Mouse (Mus musculus): ENCODE data around the gene Robo1.

Robo1 gene

DNA sequence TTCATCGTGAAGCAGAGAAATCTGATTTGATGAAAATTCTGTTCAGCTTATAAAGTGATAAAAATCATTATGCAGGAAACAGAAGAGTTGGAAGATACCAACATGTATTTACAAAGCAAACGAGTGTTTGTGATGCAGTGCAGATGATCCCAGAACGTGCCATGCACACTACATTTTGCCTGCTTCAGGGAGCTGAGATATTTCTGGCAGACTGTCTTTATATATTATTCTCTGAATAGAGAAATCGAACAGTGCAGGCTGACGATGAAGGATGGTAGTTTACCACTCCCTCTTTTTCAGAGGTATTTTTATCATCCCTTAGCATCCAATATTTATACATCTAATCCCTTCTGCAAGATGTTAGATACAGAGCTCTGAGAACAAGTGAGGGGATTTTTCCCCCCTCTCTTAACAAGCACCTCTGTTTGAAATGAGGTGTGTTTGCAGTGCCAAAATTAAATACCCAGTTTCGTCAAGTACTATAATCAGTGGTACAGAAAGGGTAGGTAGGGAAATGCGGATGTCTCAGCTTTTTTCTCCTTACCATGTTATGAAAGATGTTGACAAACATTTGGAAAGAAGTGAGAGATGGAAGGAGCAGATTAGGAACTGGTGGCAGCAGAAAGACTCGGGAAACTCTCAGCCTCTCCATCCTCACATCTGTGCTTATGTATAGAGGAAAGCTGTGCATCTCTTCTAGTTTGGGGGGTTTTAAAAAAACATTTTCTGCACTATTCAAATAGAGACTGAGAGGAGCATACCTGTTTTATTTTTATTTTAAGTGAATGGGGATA lies at the start of gene Robo1:
Gene Robo1, plus strand, starts transcription at position 770 of the 794 bp plus-strand sequence.
- in situ Hi-C loops (cut with MseI, MboI), result no loop called here

DNA sequence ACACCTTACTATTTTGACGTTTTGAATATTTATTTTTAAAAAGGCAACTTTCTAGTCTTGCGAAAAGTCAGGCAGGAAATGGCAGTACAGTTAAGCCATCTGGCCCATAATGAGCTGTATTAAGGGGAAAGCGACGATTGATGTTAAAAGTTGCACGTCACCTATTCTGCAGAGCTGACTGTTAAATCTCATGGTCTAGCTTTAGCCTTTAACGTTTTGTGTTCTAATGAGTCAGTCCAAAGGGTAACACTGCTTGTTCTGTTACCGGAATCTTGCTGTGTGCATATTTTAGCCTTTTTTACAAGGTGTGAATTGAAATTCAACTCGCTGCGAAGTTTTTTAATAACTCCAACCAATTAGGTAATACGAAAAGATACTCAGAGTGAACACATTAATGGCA lies 40.3 kb upstream of the Robo1 start:
- in situ Hi-C loops (cut with MseI, MboI), result no loop called here

DNA sequence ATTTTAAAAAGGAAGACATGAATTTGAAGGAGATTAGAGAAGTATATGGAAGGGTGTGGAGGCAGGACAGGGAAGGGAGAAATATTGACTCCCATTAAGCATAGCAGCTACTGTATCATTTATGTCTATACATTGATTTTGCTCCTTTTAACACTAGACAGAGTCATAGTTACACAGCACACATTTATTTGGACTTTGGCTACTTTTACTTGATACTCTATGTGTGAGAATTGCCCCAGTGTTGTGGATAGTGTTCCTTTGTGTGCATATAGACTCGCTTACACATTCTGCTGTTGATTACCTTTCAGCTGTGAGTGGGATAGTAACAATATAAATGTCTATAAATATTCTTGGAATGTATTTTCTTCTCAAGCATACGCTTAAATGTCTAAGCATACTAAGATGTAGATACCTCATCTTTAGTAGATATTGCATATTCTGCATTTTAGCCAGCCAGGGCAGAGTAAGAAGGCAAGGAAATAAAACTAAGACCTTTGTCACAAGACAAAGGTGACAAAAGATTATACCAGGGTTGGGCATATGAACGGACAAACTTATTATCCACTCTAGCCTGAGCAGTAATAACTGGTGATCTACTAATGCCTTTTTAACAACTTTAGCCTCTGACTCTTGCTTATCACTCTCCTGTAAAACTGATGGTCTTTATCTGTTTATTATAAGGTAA lies 31.6 kb upstream of the Robo1 start:
- in situ Hi-C loops (cut with MseI, MboI), result no loop called here

DNA sequence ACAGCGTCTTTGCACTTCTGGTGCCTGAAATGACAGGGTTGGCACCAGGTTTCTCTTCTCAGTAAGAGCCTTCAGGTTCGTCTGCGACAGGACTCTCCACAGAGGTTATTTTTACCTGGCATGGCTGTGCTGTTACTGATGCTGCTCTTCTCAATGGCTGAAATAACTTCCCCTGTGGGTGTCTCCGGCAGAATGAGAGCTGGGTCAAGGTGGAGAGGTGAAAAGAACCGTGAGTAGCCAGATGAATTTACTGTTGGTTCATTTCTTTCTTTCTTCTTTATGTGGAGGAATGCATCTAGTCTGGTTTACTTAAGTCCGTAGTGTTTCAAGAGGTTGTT lies 194 bp downstream of the Robo1 start:
- in situ Hi-C loops (cut with MseI, MboI), result no loop called here

DNA sequence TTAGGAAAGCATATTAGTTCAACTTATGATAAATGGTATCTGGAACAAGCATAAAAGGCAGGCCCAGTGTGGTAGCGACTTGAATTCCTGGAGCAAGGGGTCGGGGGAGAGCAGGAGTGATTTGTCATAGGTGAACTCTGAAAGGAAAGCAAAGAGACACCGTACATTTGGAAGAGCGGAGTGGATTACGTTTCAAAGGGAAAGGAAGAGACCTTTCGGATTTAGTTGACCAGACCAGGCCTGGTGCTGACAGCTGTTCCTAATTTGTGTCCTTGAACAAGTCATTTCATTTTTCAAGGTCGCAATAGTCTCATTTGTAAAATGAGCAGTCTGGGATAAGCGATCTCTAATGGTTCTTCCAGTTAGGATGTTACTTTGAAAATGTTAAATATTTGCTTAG lies 19.2 kb downstream of the Robo1 start:
- in situ Hi-C loops (cut with MseI, MboI), result no loop called here

DNA sequence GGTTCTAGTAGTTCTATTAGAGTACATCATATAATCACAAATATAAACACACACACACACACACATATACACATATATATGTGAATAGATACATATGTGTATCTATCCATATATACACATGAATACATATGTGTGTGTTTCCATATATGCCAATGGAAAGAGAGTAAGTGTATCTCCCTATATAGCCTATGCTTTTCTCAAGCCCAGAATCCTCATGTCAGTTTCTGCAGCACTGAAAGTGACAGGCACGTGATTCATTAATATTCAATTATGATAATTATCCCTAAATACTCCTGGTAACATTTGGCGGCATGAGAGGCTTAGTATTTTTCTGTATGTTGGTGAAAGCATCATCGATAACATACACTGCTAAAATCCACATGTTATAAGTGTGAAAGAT lies 20.5 kb downstream of the Robo1 start:
- in situ Hi-C loops (cut with MseI, MboI), result no loop called here

DNA sequence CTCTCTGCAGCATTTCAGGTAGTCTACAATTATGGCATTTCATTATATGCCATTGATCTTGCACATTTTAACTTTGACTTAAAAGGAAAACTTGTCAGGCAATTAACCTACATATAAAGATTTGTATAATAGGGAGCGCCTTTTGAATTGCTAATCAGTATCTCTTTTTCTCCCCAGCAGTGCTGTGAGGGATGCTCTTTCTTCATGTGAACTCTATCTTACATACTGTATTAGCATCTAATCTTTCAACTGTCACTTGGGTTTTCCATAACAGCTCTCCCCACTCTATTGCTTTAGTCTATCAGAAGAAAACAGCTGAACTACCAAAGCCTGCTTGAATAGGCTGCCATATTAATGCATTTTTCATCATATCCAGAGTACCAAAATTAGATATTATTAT lies 29.7 kb downstream of the Robo1 start:
- in situ Hi-C loops (cut with MseI, MboI), result no loop called here

DNA sequence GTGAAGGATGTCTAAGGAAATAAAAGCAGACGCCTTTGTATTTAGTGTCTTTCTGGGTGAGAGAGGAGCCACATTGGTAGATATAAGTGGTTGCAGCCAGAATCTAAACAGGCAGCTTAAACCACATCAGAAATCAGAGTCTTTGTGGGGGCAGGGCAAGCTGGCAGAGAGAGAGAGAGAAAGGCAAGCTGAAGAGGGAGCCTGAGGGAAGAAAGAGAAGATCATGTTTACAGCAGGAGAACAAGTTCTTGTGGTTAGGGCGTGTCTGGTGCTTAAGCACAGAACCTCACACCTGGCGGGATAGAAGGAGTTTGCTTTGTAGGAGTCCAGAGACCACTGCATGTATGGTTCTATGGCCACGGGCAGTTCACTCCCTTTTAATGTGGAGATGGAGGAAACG lies 42.3 kb downstream of the Robo1 start:
- in situ Hi-C loops (cut with MseI, MboI), result loop anchor here (25.0 kb wide), 2 partner anchors 262 to 637 kb away; no protein-coding TSS in a partner anchor

DNA sequence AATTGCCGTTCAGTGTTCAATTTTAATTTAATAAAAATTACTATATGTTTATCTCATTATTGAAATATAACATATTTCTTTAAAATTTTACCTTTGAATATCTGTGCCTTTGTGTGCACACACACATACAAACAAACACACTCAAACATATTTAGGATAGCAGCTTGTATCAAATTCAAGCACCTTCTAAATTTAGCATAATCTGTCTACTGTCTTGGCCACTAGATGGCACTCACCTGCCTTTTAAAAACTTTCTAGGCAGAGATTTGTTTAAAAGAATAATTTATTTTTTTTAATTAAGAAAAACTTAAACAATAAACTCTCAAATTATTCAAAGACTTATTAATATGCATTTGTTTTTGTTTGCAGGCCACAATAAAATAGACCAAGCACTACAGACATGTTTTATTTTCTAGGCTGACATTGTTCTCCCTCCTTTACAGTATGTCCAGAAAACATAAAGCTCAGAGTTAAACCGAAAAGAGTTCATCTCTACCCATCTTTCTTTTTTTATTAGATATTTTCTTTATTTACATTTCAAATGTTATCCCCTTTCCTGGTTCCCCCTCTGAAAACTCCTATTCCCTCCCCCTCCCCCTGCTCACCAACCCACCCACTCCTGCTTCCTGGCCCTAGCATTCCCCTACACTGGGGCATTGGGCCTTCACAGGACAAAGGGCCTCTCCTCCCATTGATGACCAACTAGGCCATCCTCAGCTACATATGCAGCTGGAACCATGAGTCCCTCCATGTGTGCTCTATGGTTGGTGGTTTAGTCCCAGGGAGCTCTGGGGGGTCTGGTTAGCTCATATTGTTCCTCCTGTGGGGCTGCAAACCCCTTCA lies 48.6 kb downstream of the Robo1 start:
- in situ Hi-C loops (cut with MseI, MboI), result loop anchor here (25.0 kb wide), 2 partner anchors 256 to 631 kb away; no protein-coding TSS in a partner anchor

DNA sequence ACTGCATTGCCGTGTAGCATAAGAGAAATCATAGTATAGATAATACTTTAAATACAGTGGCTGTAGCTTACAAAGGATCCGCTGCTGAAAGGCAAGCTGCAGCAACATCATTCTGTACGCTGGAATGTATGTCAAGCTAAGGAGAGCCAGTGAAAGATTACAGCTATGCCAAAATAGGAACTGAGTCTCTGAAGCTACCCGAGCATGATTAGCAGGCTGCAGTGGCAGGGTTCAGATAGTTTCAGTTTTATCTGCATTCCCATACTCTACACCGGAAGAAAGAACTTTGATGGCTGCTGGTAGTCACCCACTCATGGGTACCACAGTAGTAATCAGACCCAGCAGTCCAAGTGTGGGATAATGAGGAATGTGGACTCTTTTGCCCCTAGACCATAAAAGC lies 68.8 kb downstream of the Robo1 start:
- in situ Hi-C loops (cut with MseI, MboI), result no loop called here

DNA sequence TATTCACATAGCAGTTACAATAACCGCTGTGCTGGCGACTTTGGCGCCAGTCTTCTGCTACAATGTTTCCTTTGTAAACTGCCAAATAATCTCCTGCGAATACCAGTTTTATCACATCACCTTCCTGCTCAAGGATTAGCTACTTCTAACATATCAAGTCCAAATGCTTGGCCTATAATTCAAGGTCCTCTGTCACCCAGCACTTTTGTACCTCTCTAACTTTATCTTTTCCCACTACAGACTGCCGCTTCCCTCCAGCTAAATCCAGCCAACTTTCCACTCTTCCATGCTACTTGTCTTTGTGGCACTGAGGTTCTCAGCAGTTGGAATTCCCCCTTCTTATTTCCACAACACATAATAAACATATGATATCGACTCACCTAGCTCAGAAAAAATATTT lies 73.7 kb downstream of the Robo1 start:
- in situ Hi-C loops (cut with MseI, MboI), result no loop called here

DNA sequence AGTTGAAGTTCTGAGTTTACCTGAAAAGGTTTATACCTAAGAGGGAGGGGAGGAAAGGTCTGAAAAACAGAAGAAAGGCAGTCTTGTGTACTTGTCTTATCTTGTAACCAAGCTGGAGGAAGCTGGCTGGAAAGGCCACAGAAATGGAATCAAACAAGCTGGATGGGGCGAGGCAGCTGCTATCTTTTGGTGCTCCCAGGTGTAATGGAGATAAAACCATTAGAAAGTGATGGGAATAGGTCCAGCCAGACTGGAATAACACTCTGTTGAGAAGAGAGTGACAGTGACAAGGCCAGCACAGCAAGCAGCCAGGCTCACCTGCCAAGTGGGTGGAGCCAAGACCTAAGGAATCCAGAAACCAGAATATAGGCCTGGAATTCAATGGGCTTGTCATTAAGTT lies 75.5 kb downstream of the Robo1 start:
- in situ Hi-C loops (cut with MseI, MboI), result no loop called here

DNA sequence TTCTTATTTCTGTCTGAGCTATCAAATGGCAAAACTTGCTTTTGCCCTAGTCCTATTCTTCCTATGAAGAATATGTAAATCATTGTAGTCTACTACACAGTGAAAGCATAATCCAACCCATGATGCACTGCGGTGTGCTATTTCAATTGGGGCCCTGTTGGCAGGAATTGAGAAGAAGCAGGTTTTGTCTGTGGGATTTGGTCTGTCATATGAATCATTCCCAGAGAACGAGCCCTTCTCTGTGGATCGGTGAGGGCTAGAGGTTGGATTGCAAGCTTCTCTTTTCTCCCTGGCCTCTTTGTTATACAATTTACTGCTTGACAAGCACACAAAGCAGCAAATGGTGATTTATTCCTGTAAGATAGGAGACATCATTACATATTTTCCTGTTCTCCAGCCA lies 85.4 kb downstream of the Robo1 start:
- in situ Hi-C loops (cut with MseI, MboI), result no loop called here

DNA sequence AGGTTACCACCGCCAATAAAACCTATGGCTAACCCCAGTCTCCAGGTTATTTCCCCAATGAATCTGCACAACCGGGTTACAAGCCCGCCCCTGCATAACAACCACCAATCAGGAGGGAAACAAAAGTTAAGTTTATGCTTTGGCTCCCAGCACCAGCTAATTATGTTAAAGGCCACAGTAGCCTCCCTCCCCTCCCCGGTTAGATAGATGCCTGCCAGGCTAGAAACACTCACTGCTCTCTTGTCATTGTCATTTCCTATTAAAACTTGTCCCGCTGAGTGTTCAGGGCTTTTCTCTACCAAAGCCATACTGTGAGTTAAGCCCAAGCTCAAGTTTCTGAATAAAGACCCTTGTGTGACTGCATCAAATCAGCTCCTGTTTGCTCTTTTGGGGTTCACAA lies 90.7 kb downstream of the Robo1 start:
- in situ Hi-C loops (cut with MseI, MboI), result no loop called here

DNA sequence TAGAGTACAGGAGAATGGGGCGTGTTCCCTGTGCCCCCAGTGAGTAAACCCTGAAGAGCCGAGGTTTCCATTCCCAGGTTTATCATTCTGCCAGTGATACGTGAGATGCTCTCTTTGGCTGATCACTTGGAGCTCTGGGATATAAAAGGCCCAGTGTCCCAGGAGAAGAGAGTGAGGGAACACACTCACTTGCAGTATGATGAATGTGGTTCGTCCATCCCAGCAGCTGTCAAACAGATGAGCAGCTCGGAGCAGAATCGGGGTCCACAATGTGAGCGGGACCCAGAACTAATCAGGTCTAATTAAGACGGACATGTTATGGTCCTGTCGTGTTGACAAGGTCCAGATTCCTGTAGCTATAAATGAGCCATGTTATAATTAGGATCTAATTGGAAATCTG lies 94.3 kb downstream of the Robo1 start:
- in situ Hi-C loops (cut with MseI, MboI), result no loop called here

DNA sequence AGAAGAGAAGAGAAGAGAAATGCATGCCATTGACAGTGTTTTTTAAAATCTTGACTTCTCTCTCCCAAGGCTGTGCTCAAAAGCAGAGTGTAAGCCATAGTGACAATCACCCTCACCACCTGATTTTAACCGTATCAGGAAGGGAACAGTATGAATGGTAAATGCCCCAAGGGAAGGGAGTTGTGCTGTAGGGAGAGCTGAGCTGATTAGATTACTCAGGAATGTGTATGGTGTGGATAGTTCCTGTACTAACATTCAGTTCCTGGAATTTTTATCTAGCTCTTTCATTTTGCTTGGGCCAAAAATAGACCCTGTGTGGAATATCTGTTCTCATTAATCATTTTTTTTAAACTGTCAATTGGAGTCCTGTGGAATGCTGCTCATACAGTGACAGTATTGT lies 101.7 kb downstream of the Robo1 start:
- in situ Hi-C loops (cut with MseI, MboI), result no loop called here

DNA sequence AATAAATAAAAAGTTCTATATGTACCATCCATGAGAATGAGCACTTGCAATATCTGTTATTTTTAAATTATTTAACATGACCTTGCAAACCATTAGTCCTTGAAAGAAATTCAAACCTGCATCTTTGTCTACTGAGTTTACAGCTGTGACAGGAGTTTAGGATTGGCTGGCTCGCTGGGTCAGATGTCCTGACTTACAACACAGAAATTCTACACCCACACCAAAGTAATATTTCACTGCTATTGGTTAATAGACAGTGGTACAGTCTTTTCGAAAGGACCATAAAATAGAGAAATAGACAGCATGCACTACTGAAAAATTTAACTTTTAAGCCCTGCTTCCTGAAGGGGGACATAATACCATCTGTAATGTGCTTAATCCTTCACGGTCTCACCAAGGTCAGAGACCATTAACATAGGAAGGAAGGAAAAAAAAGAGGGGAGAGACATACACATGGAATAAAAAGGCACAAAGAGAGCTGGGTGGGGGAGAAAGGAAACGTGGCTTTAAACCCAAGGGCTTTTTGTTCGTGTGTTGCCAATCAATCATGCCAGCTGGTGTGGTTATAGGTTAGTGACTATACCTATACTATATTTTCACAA lies 103.7 kb downstream of the Robo1 start:
- in situ Hi-C loops (cut with MseI, MboI), result no loop called here

DNA sequence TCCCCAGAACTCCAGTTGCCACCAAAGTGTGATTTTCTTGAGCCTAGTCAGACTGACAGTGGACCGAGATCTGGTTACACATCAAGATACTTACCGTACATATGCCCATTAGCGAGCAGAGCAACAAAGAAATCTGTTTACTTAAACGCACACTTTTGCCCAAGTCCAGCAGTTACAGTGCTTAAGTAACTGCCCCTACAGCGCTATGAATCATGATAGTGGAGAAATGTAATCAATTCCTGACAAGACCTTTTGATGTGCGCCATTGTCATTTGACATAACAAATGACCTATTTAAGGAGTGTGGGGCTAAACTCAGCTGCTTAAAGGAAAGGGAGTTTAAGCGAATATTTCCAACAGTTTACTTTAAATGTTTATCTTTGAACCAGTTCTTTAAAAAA lies 104.8 kb downstream of the Robo1 start:
- in situ Hi-C loops (cut with MseI, MboI), result no loop called here

DNA sequence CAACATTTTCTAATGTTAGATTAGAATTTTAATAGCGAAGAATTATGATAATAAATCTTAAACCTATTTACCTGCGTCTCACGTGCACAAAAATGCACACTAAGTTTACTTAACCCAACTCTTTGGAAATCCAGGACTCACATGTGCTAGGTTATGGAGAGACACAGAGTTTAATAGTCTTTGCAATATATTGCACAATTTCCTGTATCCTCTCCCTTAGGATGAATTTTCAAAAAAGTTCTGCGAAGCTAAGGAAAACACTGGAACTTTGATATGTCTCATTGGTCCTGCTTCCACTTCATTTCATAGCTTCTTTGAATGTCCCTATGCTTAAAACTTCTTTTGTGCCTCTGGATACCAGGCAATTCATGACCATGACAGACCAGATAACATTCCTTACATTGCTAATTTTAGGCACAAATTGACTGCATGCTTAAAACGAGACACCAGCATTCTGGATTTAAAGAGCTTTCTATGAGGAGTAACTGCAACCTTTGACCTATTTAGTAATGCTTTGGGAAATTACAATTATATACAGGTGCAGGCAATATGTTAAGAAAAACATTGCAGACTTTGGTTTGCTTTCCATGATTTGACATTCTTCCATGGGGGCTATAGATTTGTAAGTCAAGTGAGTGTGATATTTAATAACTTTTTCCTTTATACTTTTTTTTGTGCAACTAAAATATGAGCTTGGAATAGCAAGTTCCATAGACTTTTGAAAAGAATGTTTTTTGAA lies 111.4 kb downstream of the Robo1 start:
- in situ Hi-C loops (cut with MseI, MboI), result no loop called here

DNA sequence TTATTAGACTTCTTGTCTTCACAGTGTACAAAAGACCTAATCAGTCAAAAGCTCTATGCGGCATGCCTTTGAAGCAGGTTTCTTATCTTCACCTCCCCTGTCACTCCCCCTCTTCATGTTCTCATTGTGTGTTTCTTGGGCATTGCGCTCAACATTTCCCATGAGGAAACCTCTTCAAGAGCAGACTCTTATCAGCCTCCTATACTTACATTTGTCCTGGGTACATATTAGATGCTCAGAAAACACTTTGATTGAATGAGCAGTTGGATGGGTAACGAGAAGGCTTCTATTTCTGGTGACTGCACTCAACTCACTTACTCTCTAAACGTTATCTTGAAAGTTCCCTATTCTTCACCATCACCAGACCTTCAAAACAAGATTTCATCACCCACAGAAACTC lies 114.3 kb downstream of the Robo1 start:
- in situ Hi-C loops (cut with MseI, MboI), result no loop called here

DNA sequence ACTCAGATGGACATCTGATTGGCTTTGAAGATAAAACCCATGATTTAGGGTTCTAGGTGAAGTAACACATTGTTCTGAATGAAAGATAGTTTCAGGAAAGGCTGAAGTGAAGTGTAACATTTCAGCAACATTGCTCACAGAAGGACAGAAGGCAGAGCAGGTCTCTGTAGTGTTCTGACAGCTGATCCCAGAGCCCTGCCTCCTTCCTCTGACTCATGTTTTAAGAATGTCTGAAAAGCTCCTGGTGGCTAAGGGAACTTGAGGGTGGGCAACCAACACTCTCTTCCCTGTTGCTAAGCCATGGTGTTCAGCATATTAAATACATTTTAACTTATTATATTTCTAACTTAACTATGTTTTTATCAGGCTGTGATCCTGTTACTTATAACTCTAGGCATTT lies 126.3 kb downstream of the Robo1 start:
- in situ Hi-C loops (cut with MseI, MboI), result no loop called here
